Mouse (Mus musculus): Measurements from ENCODE around the gene Fstl4. TPM values are rescaled to one million over a fixed set of nuclear protein-coding genes. Genes with fewer than 3 reads are reported as not detected.

The Fstl4 gene
- total and polyA plus RNA-seq, 2 experiments from 2014 or later, result 7.1 to 9.4 TPM

GRCm38 (mm10) chr11:53132406-53133035 is 368.1 kb downstream of the Fstl4 start:
- ATAC-seq (ENCODE audit: low FRiP score) (no peak), DNase-seq (ENCODE audit: low spot score) (no peak)
- Histone ChIP-seq H3K27me3 (ENCODE audit: insufficient read depth, low read length) (no peaks in the 10 kb centered on the region), H3K36me3 (ENCODE audit: insufficient read depth, low read length) (no peaks in the 10 kb centered on the region), H3K27ac (ENCODE audit: low read depth, low read length) (no peak overlapping the region), H3K4me2 (ENCODE audit: low read depth, low read length, poor library complexity, severe bottlenecking) (peak overlapping the region; percentile 20), H3K9ac (replicated peaks; ENCODE audit: low read length, poor library complexity, severe bottlenecking) (no peak overlapping the region; the same call in 1 of the 2 replicates), H3K4me3 (ENCODE audit: low read depth, low read length) (0 out of 2 replicates have a peak overlapping the region, but pooled peaks have one; percentile 3), H3K9me3 (ENCODE audit: low read length) (no peaks in the 10 kb centered on the region), H3K4me1 (ENCODE audit: insufficient read depth, low read length) (peaks cover 10% of the 10 kb centered on the region; the same call in 1 of the 2 replicates)
- WGBS, result 26% methylated on average over 23 of the region's 23 CpGs
- no peak for TF ChIP-seq CTCF (IDR thresholded peaks at IDR 0.05)

DNA sequence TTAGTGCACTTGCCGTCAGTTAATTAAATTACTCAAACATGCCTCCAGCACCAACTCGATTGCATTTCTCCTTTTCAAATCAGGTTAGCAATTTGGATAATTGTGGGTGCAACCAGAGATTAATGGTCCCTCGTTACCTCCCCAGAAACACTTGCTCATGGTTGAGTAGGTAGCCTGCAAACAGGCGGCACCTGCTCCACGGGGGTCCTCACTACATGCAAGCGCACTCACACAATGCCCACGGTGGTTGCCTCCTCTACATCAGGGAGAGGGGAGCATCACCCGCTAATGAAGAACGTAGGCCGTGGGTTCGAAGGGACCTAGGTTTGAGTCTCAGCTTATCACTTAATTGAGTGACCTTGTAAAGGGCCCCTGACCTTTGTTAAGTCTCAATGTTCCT is 371.9 kb downstream of the Fstl4 start:
- ATAC-seq (ENCODE audit: low FRiP score), result no peak
- WGBS, result 76% methylated on average over 11 of the region's 11 CpGs
- no peak for DNase-seq (ENCODE audit: low spot score)

GRCm38 (mm10) chr11:53137381-53137780 is 372.9 kb downstream of the Fstl4 start:
- DNase-seq (ENCODE audit: low spot score) (no peak), ATAC-seq (ENCODE audit: low FRiP score) (0 out of 2 replicates have a peak, but pooled peaks have one; percentile 35)
- Histone ChIP-seq H3K36me3 (ENCODE audit: insufficient read depth, low read length) (no peaks in the 10 kb centered on the region), H3K27ac (ENCODE audit: low read depth, low read length) (no peak overlapping the region), H3K4me2 (ENCODE audit: low read depth, low read length, poor library complexity, severe bottlenecking) (no peak overlapping the region), H3K9me3 (ENCODE audit: low read length) (no peaks in the 10 kb centered on the region), H3K9ac (replicated peaks; ENCODE audit: low read length, poor library complexity, severe bottlenecking) (no peak overlapping the region), H3K4me1 (ENCODE audit: insufficient read depth, low read length) (peaks cover 15% of the 10 kb centered on the region; the same call in 1 of the 2 replicates), H3K27me3 (ENCODE audit: insufficient read depth, low read length) (0 out of 2 replicates have a peak, but pooled peaks cover 3% of the 10 kb centered on the region), H3K4me3 (ENCODE audit: low read depth, low read length) (no peak overlapping the region)
- peak; percentile 18; the same call in 1 of the 2 replicates for TF ChIP-seq CTCF (IDR thresholded peaks at IDR 0.05)
- 42% methylated on average over 8 of the region's 8 CpGs for WGBS

More for the DNA sequence above, 371.9 kb downstream of the Fstl4 start:
- Histone ChIP-seq H3K27ac (ENCODE audit: low read depth, low read length) (no peak overlapping the region), H3K9me3 (ENCODE audit: low read length) (no peaks in the 10 kb centered on the region), H3K4me2 (ENCODE audit: low read depth, low read length, poor library complexity, severe bottlenecking) (no peak overlapping the region), H3K4me1 (ENCODE audit: insufficient read depth, low read length) (peaks cover 16% of the 10 kb centered on the region; the same call in 1 of the 2 replicates), H3K27me3 (ENCODE audit: insufficient read depth, low read length) (0 out of 2 replicates have a peak, but pooled peaks cover under 1% of the 10 kb centered on the region), H3K36me3 (ENCODE audit: insufficient read depth, low read length) (no peaks in the 10 kb centered on the region), H3K4me3 (ENCODE audit: low read depth, low read length) (no peak overlapping the region), H3K9ac (replicated peaks; ENCODE audit: low read length, poor library complexity, severe bottlenecking) (no peak overlapping the region)
- TF ChIP-seq CTCF (IDR thresholded peaks at IDR 0.05), result no peak

DNA sequence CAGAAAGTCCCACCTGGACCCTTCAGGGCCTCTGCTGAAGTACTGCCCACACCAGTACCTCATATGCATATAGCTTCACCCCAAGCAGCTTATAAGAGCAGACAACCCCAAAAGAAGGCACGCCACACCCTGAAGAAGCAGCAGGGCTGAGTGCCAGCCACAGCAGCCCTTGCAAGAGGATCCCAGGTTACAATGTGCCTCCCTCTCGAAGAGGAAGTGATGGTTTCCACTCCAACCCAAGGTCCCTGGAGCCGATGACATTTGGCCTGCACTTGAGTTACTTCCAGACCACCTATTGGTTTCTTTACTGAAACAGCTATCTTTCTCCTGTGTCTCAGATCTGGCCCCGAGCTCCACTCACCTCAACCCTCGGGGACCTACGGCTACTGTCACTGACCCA is 373.8 kb downstream of the Fstl4 start:
- Histone ChIP-seq H3K36me3 (ENCODE audit: insufficient read depth, low read length) (no peaks in the 10 kb centered on the region), H3K27me3 (ENCODE audit: insufficient read depth, low read length) (0 out of 2 replicates have a peak, but pooled peaks cover 3% of the 10 kb centered on the region), H3K27ac (ENCODE audit: low read depth, low read length) (no peak overlapping the region), H3K4me1 (ENCODE audit: insufficient read depth, low read length) (peaks cover 9% of the 10 kb centered on the region; the same call in 1 of the 2 replicates), H3K4me3 (ENCODE audit: low read depth, low read length) (no peak overlapping the region), H3K9ac (replicated peaks; ENCODE audit: low read length, poor library complexity, severe bottlenecking) (no peak overlapping the region), H3K4me2 (ENCODE audit: low read depth, low read length, poor library complexity, severe bottlenecking) (no peak overlapping the region), H3K9me3 (ENCODE audit: low read length) (no peaks in the 10 kb centered on the region)
- DNase-seq (ENCODE audit: low spot score), result no peak
- TF ChIP-seq CTCF (IDR thresholded peaks at IDR 0.05), result no peak
- 85% methylated on average over 6 of the region's 6 CpGs for WGBS
- ATAC-seq (ENCODE audit: low FRiP score), result no peak

- H3K9me3 ChIP-seq (ENCODE audit: low read length), result no peaks in the 10 kb centered on the region
- 0 out of 2 replicates have a peak, but pooled peaks cover 3% of the 10 kb centered on the region for H3K27me3 ChIP-seq (ENCODE audit: insufficient read depth, low read length)
- H3K4me3 ChIP-seq (ENCODE audit: low read depth, low read length), result no peak overlapping the region
- peak; percentile 57 for TF ChIP-seq CTCF (IDR thresholded peaks at IDR 0.05)
- no peak overlapping the region for H3K4me2 ChIP-seq (ENCODE audit: low read depth, low read length, poor library complexity, severe bottlenecking)
- H3K9ac ChIP-seq (replicated peaks; ENCODE audit: low read length, poor library complexity, severe bottlenecking), result no peak overlapping the region
- peaks cover 9% of the 10 kb centered on the region; the same call in 1 of the 2 replicates for H3K4me1 ChIP-seq (ENCODE audit: insufficient read depth, low read length)
- DNase-seq (ENCODE audit: low spot score) (peak; percentile 58), ATAC-seq (ENCODE audit: low FRiP score) (no peak)
- H3K27ac ChIP-seq (ENCODE audit: low read depth, low read length), result no peak overlapping the region
- 81% methylated on average over 3 of the region's 3 CpGs for WGBS
- H3K36me3 ChIP-seq (ENCODE audit: insufficient read depth, low read length), result no peaks in the 10 kb centered on the region
Observed at GRCm38 (mm10) chr11:53139666-53140065, 375.2 kb downstream of the Fstl4 start.

GRCm38 (mm10) chr11:53140196-53140595 is 375.8 kb downstream of the Fstl4 start:
- H3K36me3 ChIP-seq (ENCODE audit: insufficient read depth, low read length), result no peaks in the 10 kb centered on the region
- H3K27me3 ChIP-seq (ENCODE audit: insufficient read depth, low read length), result 0 out of 2 replicates have a peak, but pooled peaks cover 3% of the 10 kb centered on the region
- H3K9me3 ChIP-seq (ENCODE audit: low read length), result no peaks in the 10 kb centered on the region
- no peak overlapping the region for H3K4me3 ChIP-seq (ENCODE audit: low read depth, low read length)
- peaks cover 9% of the 10 kb centered on the region; the same call in 1 of the 2 replicates for H3K4me1 ChIP-seq (ENCODE audit: insufficient read depth, low read length)
- H3K27ac ChIP-seq (ENCODE audit: low read depth, low read length), result no peak overlapping the region
- WGBS, result 64% methylated on average over 8 of the region's 8 CpGs
- H3K9ac ChIP-seq (replicated peaks; ENCODE audit: low read length, poor library complexity, severe bottlenecking), result no peak overlapping the region
- TF ChIP-seq CTCF (IDR thresholded peaks at IDR 0.05), result no peak
- H3K4me2 ChIP-seq (ENCODE audit: low read depth, low read length, poor library complexity, severe bottlenecking), result no peak overlapping the region
- DNase-seq (ENCODE audit: low spot score) (no peak), ATAC-seq (ENCODE audit: low FRiP score) (no peak)

Data from midbrain, postnatal 0 days (tissue).